Mouse (Mus musculus): ENCODE data around the gene Gpr162.

The Gpr162 gene

GRCm38 (mm10) chr6:124879390-124879789, 15.6 kb upstream of the Gpr162 start:
- DNase-seq = peak; percentile 74

GRCm38 (mm10) chr6:124874348-124874747, 10.6 kb upstream of the Gpr162 start:
- no peak for DNase-seq

- peak; percentile 40 for DNase-seq
Observed at GRCm38 (mm10) chr6:124866560-124866959, 2.8 kb upstream of the Gpr162 start.

- DNase-seq = no peak
Observed at GRCm38 (mm10) chr6:124865766-124866362, 2.1 kb upstream of the Gpr162 start.

GRCm38 (mm10) chr6:124863125-124863657, 592 bp downstream of the Gpr162 start:
- peak; percentile 71 for DNase-seq

- peak; percentile 45 for DNase-seq
Observed at GRCm38 (mm10) chr6:124862406-124863124, 1.2 kb downstream of the Gpr162 start.

- peak; percentile 49 for DNase-seq
Observed at GRCm38 (mm10) chr6:124861802-124862201, 2.0 kb downstream of the Gpr162 start.

- DNase-seq = peak; percentile 43
Observed at GRCm38 (mm10) chr6:124861266-124861665, 2.5 kb downstream of the Gpr162 start.

- no peak for DNase-seq
Observed at GRCm38 (mm10) chr6:124860511-124860910, 3.3 kb downstream of the Gpr162 start.

- DNase-seq = peak; percentile 96
Observed at GRCm38 (mm10) chr6:124859725-124860124, 4.1 kb downstream of the Gpr162 start.

GRCm38 (mm10) chr6:124858561-124859318, 5.0 kb downstream of the Gpr162 start:
- no peak for DNase-seq

- DNase-seq = peak; percentile 38
Observed at GRCm38 (mm10) chr6:124857840-124858530, 5.8 kb downstream of the Gpr162 start.

- peak; percentile 86 for DNase-seq
Observed at GRCm38 (mm10) chr6:124856916-124857839, 6.6 kb downstream of the Gpr162 start, which contains the start of gene P3h3. Gene P3h3, minus strand, starts transcription at chr6:124857752.

- no peak for DNase-seq
Observed at GRCm38 (mm10) chr6:124856321-124856720, 7.5 kb downstream of the Gpr162 start.

- no peak for DNase-seq
Observed at GRCm38 (mm10) chr6:124854647-124855046, 9.1 kb downstream of the Gpr162 start.

- DNase-seq = no peak
Observed at GRCm38 (mm10) chr6:124850535-124850934, 13.2 kb downstream of the Gpr162 start.

- DNase-seq = peak; percentile 97
Observed at GRCm38 (mm10) chr6:124847305-124847704, 16.5 kb downstream of the Gpr162 start.

GRCm38 (mm10) chr6:124840241-124841167, 23.3 kb downstream of the Gpr162 start, which contains the start of gene Gnb3:
Gene Gnb3, minus strand, starts transcription at chr6:124840275.
- no peak for DNase-seq

GRCm38 (mm10) chr6:124839805-124840204, 24.0 kb downstream of the Gpr162 start:
- no peak for DNase-seq

- no peak for DNase-seq
Observed at GRCm38 (mm10) chr6:124836411-124836810, 27.4 kb downstream of the Gpr162 start.
